Mouse (Mus musculus) CD4-positive naive resting alpha-beta T cell, adult 57 days (primary cell): ENCODE results near the gene Epha1. TPM values are rescaled to one million over a fixed set of nuclear protein-coding genes. Genes with fewer than 3 reads are reported as not detected.

Experiments
- total RNA-seq: library from RNA; stranded (reverse); gene quantifications from one replicate; pipeline ENCODE4 v1.2.4, GENCODE M21; 2023

The Epha1 gene
- 0.18 TPM for total RNA-seq

DNA sequence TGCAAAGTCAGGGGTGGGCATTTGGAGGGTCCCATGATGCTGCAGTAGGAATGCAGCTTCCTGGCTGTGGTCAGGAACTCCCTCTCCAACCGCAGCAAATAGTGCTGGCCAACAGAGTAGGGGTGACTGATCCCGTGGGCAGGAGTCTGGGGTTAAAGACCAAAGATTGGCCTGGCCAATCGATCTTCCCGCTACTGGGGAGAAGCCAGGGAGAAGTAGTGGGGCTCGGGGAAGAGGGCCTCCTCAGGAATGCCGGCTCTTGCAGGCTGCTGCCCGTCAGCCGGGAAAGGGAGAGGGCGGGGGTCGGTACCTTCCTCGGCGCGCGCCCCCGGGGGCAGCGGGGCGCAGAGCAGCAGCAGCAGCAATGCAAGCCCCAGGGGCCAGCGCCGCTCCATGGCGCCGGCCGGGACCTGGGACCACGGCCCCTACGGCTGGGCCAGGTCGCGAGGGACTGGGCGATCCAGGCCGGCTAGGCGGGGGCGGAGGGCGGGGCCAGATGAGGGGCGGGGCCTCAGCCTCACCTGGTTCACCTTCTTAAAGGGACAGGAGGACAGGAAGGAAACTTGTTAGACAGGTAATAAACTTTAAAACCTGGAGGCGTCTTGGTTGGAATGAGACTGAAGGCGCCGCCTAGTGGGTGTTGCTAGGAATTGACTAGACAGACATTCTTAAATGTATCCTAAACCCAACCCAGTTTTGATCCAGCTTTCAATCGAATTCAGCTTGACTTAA is at the start of gene Epha1:
Gene Epha1, minus strand, starts transcription at position 453 of the 732 bp plus-strand sequence.

DNA sequence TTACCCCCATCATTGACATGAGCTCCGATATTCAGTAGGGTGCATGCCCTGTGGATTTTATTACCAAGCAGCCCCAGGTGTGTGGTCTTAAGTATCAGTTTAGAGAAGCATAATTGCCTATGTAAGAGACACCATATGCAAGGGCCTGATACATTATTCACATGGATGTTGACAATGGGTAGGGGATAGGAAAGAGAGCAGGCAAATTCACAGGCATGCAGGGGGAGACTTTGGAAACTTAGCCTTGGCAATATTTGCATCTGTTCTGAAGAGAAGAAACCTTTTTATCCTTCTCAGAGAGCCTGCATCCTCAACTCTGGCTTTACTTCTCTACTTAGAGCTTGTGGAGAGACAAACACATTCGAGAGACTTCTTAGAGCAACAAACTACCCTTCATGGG is 32.1 kb upstream of the Epha1 start, which contains the start of gene Tas2r135:
Gene Tas2r135, plus strand, starts transcription at position 301 of the 400 bp plus-strand sequence.

DNA sequence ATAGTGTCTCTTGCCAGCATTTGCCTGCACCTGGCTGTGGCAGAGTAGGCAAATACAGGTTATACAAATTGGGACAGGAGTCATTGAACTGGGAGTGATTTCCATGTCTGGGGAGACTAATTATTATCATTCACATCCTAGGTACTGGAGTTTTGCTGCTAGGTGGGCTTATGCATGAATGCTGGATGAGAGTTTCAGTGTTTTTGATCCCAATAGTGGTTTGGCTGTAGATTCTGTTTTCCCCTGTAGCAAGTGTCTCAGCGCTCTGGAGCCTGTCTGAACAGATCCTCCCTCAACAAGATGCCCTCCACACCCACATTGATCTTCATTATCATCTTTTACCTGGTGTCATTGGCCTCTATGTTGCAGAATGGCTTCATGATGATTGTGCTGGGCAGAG is 26.9 kb upstream of the Epha1 start, which contains the start of gene Tas2r143:
Gene Tas2r143, plus strand, starts transcription at position 301 of the 400 bp plus-strand sequence.

GRCm38 (mm10) chr6:42349426-42350020 is 23.5 kb downstream of the Epha1 start, which contains the start of gene Zyx:
Zyx (plus strand) TSS chr6:42349630.

GRCm38 (mm10) chr6:42324482-42325267 is 48.4 kb downstream of the Epha1 start, which contains the start of gene Fam131b:
Fam131b (minus strand) TSS chr6:42324643.

Other genes with a start within 250 kb of the Epha1 start
- gene Tas2r139, start 232.3 kb downstream of the Epha1 start, total RNA-seq = not detected
- gene Tas2r144, start 157.9 kb downstream of the Epha1 start, total RNA-seq = not detected
- gene Gstk1, start 127.3 kb downstream of the Epha1 start, total RNA-seq = 10.3 TPM
- not detected for gene Tmem139, start 111.3 kb downstream of the Epha1 start, total RNA-seq
- 104 TPM for gene Casp2, start 108.3 kb downstream of the Epha1 start, total RNA-seq
- 1.4 TPM for gene Clcn1, start 86.6 kb downstream of the Epha1 start, total RNA-seq
- 0.15 TPM for gene Fam131b, start 48.6 kb downstream of the Epha1 start, total RNA-seq
- 146 TPM for gene Zyx, start 23.6 kb downstream of the Epha1 start, total RNA-seq
- 0.92 TPM for gene Tas2r143, start 27.0 kb upstream of the Epha1 start, total RNA-seq
- 0.53 TPM for gene Tas2r135, start 32.2 kb upstream of the Epha1 start, total RNA-seq
- not detected for gene Tas2r126, start 61.3 kb upstream of the Epha1 start, total RNA-seq
- gene Olfr458, start 91.9 kb upstream of the Epha1 start, total RNA-seq = not detected
- not detected for gene Olfr457, start 103.1 kb upstream of the Epha1 start, total RNA-seq
- not detected for gene Olfr456, start 113.9 kb upstream of the Epha1 start, total RNA-seq
- gene Olfr455, start 174.3 kb upstream of the Epha1 start, total RNA-seq = not detected
- gene Tcaf3, start 224.4 kb upstream of the Epha1 start, total RNA-seq = not detected